Mouse (Mus musculus) testis, adult 2 months (tissue): ENCODE data around the gene Gab1.

Experiments
- CTCF ChIP-seq: fragments of 200-500 bp; IDR thresholded peaks from 2 replicates; pipeline ENCODE4 v1.5.1; 2012; ENCODE audit warnings: low read depth, mild to moderate bottlenecking, inconsistent platforms, low read length, moderate library complexity; ENCODE audit not compliant: control insufficient read depth, insufficient read depth, insufficient replicate concordance
- POLR2A ChIP-seq: fragments of 200-500 bp; IDR thresholded peaks from 2 replicates; pipeline ENCODE4 v1.6.1; 2012; ENCODE audit warnings: low read depth, mild to moderate bottlenecking, inconsistent platforms, low read length, moderate library complexity; ENCODE audit not compliant: control insufficient read depth

DNA sequence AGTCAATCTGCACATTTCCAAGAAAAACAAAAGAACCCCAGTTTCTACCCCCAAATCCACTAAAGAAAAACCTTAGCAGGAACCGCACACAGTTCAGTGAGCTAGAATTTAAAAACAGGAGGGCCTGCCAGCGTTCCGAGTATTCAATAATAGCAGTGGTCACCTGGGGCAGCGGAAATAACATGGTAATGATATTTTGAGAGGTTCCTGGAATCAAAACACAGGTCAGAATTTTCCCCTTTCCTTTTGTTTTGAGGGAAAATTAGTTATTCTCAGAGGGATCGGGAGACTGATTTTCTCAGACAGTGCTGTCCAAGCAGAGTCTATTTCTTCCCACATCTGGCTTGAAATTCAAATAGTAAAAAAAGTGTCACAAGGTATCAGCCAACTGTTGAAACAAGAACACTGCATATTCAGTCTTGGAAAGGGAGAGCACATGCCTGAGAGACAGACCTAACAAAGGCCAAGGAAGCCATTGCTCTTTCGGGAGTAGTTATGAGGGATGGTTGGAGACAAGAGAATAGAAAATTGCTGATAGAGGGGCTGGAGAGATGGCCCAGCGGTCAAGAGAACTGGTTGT is 82.0 kb downstream of the Gab1 start:
- no peak for TF ChIP-seq CTCF
- TF ChIP-seq POLR2A, result no peak
